Mouse (Mus musculus) kidney, adult 8-10 months (tissue): ENCODE data around the gene Mvb12b.
"Not testable (repeated sequence)": the region's sequence is repeated elsewhere in the genome, so short reads cannot be mapped to it uniquely, and the experiment has no call there.

Experiments used
- DNase-seq, 2 experiments: peaks; one replicate each; pipeline ENCODE4 v3.0.0; 2022

Gene Mvb12b

DNA sequence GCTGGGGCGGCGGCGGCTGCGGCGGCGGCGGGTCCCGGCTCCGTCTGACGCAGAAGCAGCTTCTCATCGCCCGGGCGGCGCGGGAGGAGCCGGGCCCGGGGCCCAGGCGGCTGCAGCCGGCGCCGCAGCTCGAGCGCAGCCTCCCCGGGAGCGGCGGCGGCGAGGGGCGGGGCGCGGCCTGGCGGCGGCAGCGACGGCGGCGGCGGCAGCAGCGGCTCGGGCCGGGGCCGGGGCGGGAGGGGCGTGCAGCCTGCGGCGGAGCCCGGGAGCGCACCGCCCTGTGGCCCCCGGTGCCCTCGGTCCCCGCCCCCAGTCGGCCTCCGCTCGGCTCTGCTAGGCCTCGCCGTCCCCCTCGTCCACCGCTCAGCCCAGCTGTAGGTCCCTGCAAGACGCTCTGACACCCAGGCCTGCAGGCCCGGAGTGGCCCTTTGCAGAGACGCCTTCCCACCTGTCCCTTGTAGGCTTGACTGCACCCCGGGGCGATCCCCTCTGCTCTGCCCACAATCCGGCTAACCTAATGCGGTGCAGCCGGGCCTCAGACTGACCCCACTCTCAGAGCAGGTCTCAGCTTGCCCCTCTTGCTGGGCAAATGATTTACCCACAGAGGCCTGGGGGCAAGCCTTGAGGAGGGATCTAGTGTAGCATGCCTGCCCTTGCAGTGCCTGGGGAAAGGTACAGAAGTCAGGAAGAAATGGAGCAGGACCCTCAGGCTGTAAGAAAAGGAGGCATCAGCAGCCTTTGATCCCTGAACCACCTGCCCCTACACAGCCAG lies at the start of gene Mvb12b:
Mvb12b (minus strand) TSS at position 619 of the 772 bp plus-strand sequence.
- DNase-seq: peak; percentile 55 to 59

DNA sequence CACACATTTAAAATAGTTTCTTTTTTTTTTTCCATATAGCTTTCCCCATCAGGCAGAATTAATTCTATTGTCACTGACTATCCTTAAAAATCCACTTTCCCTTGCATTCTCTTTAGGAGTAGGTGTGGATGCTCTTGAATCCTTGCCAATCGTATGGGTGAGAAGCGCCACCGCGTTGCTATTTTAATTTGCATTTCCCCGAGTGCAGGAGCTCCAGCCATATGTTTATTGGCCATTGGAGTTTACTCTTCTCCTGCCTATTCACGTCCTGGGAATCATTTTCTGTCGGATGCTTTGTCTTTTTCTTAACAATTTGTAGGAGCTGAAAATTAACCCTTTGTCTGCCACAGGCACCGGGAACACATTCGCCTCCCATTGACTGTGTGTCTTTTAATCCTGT lies 48.0 kb upstream of the Mvb12b start:
- DNase-seq: no peak

DNA sequence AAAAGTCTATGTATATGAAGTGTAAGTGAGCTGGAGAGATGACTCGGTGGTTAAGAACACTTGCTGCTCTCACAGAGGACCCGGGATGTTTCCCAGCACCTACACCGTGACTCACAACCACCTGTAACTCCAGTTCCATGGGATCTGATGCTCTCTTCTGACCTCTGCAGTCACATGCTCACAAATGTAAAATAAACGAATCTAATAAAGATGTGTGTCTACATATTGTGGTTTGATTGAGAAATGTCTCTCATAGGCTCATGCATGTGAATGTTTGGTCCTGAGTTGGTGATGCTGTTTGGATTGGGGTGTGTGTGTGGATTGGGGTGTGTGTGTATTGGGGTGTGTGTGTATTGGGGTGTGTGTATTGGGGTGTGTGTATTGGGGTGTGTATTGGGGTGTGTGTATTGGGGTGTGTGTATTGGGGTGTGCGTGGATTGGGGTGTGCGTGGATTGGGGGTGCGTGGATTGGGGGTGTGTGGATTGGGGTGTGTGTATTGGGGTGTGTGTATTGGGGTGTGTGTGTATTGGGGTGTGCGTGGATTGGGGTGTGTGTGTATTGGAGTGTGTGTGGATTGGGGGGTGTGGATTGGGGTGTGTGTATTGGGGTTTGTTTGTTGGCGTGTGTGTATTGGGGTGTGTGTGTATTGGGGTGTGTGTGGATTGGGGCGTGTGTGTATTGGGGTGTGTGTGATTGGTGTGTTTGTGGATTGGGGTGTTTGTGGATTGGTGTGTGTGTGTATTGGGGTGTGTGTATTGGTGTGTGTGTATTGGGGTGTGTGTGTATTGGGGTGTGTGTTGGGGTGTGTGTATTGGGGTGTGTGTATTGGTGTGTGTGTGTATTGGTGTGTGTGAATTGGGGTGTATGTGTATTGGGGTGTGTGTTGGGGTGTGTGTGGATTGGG lies 46.1 kb upstream of the Mvb12b start:
- no peak for DNase-seq

DNA sequence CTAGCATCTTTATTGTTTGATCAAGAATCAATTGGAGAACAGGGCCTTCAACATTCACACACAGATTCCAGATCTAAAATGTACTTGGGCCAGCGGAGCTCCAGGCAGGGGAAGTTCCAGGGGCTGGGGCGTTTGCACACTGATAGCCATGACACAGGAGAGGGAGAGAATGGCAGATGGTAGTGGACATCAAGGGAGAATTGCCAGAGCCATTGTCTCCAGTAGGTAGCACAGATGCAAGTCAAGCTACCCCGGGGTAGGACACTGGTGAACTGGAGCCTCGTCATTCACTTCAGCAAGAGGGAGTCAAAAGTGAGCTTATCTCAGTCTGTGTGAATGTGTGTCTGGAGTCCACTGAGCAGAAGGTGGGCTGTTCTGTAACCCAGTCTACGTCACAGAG lies 43.4 kb upstream of the Mvb12b start:
- DNase-seq: no peak

DNA sequence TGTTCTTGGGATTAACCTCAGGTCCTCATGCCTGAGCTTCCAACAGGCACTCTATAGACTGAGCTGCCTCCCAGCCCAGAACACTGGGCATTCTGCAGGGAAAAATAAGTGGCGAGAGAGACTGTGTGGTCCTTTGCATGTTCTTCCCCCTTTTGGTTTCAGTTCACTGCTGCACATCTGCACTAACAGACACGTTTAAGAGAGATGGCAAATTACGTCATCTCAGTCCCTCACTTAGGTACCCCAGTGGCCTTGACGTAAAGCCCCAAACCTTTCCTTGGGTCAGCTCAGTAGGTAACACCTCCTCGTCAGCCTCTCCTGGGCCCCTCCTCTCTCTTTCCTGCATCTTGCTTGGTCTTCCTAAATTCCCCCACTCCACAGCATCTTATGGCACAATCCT lies 37.5 kb upstream of the Mvb12b start:
- DNase-seq: no peak

DNA sequence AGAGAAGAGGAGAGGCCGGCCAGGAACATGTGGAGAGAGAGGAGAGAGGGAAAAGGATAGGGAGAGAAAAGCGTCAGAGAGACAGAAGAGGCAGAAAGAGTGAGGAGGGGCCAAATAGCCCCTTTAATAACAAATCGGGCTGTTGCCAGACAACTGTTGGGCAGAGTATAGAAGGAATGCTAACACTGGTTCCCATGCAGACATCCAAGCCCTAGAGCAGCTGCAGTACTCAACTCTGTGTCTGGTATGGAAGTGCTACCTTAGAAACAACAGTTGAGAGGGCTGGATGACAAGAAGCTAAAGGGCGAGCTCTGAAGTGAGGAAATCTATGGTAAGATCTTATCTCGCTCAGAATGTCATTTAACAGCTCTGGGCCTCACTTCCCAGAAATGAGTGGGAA lies 35.7 kb upstream of the Mvb12b start:
- no peak for DNase-seq

DNA sequence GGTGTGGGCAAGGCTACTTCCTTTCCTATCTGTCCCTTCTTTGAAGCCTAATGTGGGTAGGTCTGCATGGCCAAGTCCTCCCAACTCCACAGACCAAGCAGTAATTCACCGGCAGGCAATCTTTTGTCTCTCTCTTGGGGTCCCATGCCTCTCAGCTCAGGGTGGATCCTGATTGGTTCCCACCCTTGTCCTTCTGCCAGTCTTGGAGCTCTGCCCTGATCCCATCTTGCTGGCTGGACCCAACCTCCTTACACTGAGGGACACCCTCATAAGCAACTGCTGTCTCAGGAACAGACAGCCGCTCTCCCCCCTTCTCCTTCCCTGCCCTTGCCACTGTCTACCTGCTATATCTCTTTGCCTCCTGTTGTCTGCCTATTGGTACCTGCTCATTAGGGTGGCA lies 34.7 kb upstream of the Mvb12b start:
- no peak for DNase-seq

DNA sequence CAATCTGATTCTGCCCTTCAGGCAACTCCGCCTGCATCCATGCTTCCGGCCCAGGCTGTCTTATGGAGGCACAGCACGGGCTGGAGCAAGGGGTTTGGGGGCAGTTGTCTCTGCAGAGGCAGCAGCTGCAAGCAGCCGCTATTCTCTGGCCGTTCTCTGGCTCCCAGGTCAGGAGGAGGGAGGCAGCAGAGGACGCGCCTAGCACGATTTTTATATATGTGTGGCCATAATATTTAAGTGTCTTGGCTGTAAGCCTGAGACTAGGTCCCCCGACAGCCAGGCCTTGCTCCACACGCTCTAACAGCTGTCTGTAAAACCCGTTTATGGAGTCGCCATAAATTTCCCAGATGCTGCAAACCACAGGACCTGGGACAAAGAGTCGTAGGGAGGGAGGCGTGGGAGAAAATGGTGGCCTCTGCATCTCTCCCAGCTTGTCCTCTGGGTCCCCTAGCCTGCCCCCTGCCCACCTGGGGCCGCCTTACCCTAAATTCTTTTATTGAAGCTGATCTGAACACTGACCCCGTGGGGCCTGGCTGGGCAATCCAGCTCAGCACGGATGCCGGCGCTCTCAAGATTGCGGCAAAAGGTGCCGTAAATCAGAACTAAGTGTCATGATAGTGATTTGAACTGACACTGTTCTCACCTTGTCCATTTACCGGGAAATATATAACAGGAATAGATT lies 32.3 kb upstream of the Mvb12b start:
- DNase-seq: peak in 1 of 2 experiments; percentile 3

DNA sequence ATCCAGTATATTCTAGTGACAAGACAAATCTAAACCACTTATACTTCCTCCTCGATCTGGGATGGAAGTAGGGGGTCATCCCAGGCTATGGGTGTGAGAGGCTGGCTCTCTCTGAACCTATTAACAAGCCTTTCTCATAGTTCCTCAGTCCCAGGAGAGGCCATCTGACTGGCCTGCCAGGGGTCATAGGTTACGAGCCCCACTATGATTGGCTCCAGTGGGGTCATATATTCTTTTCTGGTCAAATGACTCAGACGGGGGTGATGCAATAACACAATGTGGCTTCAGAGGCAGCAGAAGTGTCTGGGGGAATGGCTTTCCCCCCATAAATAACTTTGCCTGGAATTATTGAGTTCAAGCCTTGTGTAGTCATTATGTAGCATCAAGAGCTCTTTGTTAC lies 31.1 kb upstream of the Mvb12b start:
- peak; percentile 2 to 4 for DNase-seq

DNA sequence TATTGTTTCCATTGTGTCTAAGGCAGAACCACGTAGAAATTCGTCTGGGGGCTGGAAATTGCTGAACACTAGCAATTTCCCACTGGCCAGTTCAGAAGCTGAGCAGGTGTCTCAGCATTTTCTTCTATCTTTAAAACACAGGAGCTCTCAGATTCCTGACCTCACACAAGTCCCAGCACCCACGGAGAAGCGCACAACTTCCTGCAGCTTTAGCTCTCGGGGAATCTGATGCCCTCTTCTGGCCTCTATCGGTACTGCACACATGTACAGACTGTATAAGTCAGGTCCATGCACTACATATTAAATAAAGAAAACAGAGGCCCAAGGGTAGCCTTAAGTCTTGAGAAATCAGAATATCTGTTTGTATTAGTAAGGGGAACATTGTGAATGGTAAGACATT lies 30.6 kb upstream of the Mvb12b start:
- DNase-seq: peak; percentile 4 to 61

DNA sequence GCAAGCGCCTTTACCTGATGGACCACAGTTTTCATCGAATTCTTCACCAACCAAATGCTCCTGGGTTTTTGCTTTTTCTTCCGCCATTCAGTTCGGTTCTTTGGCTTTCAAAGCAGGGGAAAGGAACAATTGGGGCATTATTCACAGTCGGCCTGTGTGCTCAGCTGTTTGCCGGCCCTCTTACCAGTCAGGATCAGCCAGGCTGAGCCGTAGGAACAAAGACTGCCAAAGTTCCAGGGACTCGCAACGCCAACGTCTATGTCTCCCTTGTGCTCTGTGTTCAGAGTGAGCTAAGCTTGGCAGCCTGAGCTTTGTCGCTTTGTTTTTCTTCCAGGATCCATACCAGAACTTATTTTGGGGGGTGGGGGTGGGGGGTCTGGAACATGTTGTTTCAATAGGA lies 28.9 kb upstream of the Mvb12b start:
- DNase-seq: no peak

DNA sequence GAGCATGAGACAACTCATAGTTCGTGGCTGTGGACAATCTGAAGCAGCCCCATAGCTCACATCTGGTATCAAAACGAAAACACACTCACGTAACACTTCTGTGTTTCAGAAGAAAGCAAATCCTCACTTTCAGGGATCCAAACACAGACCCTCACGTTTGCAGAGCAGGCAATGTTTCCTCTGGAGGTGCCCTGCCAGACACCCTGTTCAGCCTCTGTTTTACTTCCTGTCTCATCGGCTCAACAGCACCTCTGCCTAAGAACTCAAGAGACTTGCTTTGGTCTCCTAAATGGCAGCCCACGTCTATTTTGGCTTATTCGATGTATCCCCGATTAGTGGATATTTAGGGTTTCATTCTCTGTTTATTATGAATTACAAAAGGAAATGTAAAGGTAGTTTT lies 27.3 kb upstream of the Mvb12b start:
- no peak for DNase-seq

DNA sequence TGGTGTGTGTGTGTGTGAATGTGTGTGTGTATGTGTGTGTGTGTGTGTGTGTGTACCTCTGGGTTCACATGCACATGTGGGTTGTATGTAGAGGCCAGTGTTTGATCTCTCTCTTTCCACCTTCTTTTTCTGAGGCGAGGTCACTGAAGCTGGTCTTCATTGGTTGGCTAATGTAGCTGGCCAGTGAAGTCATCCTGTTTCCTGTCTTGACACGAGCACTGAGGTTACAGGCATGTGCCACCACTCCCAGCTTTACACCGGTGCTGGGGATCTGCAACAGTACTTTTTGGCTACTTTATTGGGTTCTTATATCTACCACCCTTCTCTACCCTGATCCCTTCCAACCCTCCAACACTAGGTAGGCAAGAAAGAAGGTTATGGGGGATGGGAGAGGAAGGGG lies 26.6 kb upstream of the Mvb12b start:
- DNase-seq: no peak

DNA sequence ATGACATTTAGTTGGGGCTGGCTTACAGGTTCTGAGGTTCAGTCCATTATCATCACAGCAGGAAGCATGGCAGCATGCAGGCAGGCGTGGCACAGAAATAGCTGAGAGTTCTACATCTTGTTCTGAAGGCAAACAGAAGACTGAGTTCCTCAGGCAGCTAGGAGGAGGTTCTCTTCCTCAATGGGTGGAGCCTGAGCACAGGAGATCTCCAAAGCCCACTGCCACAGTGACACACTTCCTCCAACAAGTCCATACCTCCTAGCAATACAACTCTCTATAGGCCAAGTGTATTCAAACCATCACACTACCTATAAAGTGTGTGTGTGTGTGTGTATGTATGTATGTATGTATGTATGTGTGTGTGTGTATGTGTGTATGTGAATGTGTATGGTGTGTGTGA lies 25.9 kb upstream of the Mvb12b start:
- not testable (repeated sequence) for DNase-seq

DNA sequence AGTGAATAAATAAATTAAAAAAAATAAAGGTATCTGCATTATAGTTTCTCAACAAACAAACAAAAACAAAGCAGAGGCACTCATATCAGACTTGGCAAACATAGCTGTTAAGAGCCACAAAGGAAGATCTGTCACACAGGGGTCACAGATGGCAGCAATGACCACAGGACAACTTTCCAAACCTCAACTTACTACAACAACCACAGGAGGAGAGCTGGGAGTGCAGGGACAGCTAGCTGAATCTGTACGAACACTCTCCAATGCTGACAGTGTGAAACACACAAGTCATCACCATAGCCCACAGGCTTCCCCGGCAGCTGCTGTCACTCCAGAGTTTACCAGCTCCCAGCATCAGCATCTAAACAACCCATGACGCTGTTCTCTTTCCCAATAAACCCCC lies 25.0 kb upstream of the Mvb12b start:
- DNase-seq: no peak

DNA sequence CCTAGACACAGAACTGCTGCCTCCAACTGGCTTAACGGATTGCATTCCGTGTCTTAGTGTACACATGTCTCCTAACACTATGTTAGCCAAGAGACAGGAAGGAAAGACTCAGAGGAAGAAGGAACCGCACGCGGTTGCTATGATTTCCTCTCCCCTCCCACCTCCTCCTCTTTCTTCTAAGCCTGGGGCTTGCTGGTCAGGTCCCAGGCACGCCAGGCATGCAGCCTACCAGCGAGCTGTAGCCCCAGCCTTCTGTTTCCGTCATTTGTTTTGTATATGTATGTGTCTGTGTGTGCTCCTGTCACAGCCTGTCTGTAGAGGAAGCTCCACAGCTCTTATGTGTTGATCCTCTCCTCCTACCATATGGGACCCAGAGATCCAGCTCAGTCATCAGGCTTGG lies 20.6 kb upstream of the Mvb12b start:
- DNase-seq: peak; percentile 14 to 22

DNA sequence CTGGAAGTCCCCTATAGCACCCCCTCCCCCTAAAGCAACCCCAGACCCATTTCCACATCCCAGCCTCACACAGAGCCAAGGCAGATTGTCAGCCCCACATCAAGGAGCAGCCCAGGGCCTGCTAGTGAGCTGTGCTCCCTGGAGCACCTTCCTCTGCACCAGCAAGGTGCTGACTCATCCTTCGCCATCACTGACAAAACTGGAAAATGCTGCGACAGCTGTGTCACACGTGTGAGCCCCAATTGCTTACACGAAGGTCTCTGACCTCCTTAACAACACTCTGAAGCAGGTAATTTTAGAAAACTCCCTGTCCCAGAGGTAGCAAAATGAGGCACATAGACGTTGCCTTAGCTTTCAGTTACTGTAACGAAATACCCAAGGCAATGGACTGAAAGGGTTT lies 19.4 kb upstream of the Mvb12b start:
- DNase-seq: no peak

DNA sequence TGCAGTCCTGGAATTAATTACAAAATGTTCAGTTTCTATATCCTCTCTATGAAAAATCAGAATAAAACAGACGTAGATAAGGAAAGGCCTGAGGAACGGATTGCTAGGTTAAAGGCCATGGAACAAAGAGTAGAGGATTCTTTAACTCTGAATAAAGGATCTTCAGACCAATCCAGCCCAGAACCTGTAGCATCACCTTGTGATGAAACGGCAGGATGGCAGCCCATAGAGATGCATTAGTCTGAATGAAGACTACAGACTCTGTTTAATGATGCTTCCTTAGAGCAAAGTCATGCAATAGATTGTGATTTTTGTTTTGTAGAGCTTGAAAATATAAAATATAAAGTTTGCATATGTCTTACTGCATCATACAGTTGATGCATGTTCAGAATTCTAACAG lies 8.1 kb upstream of the Mvb12b start:
- no peak for DNase-seq

DNA sequence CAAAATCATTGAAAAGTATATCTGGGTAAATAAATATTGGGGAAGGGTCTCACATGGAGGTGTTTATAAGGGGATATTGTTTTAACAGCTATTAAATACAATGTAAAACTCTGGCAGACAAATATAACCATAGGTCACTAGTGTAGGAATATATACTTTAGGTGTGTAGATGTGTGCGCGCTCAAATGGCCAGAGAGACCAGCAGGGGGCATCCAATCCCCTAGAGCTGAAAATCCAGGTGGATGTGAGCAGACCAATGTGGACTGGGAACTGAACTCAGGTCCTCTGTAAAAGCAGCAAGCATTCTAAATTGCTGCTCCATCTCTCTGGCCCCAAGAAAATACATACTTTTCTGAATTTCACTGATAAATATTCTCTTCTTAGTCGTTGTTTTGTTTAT lies 5.4 kb upstream of the Mvb12b start:
- DNase-seq: no peak

DNA sequence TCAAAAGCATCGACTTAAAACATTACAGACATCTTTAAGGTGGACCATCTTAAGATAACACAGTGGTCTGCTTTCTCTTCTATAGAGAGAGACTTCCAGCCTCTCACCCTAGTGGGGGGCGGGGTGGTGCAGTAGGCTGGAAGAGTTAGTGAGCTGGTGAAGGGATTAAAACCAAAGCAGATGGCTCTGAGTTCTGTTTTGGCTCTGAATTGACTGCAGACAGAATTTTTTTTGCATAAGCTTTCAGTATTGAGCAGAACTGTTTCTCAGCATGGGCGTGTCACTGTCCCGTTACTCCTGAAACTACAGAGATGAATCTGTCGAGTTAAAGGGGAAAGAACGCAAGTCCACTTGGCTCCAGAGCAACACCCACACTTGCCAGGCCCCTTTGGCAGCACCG lies 4.6 kb upstream of the Mvb12b start:
- no peak for DNase-seq

DNA sequence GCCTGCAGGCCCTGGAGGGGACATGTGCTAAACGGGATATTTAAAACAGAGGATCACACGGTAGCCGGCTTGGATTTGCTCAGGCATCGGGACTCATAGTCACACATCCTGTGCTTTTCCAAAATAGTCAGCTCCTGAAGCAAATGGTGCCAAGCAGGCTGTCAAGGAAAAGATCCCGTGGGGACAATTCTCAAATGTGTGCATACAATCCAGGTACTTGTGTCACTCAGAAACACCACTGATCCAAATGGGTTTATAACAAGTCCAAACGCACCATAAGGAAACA lies 297 bp upstream of the Mvb12b start:
- DNase-seq: no peak

DNA sequence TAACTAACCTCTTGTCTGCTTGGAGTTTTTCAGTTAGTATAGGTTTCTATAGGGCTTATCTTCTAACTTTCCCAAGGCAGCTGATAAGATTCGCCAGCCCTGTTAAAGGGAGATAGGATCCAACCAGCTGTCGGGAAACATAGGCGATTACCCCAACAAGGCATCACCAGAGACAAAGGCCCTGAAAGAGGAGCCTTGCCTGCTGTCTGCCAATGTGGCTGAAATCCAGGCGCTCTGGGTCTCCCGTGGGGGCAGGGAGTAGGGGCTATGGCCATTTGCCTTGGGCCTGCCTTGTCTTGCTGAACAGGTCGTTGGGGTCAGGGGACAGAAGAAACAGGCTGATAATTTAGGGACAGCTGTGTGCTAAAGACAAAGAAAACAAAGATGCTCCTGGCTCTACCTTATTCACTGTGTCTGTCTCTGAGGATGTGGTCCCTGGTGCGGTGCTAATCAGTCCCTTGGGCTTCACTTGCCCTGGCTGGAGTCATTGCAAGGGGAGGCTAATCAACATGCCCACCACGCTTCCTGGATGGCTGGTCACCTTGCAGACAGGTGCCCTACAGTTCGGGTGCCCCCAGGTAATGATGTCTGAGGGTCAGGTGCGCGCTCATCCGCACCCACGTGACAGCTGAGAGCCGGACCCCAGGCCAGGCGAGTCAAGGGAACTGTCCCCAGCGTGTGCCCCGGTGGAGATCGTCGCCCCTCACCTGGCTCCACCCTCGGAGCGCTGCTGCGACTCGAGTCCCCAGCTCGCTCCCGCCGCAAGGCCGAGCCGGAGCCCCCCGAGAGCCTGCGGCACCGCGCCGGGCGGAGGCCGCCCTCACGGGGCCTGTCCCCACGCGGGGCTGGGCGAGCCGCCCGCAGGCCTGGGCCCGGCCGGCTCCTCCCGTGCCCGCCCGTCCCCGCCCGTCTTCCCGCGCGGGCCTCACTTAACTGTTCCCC lies 1.1 kb downstream of the Mvb12b start:
- DNase-seq: peak in 1 of 2 experiments; percentile 12

DNA sequence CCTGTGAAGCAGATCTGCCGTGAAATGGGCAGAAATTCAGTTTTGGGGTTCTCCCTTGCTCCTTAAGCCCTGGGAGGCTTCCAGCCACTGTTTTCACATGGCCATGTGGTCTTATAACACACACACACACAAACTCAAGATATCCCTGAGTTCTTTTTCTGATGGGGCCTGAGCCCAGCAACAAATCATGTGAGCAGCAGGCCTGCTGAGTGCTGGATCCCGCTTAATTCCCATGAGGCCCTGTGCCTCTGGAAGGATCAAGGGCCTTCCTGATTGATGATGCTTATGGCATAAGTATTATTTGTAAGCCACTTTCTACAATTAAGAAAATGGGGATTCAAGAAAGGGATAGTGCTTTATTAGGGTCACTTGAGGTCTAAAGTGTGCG lies 2.5 kb downstream of the Mvb12b start:
- no peak for DNase-seq
